Mouse (Mus musculus) heart, adult 8-10 months (tissue): ENCODE data around the gene Arhgap15. TPM values are rescaled to one million over a fixed set of nuclear protein-coding genes. Genes with fewer than 3 reads are reported as not detected.

Experiments
- DNase-seq: peaks from one replicate; pipeline ENCODE4 v3.0.0; 2022; ENCODE audit warnings: low spot score
- total RNA-seq, 4 experiments: library from RNA; stranded (reverse); gene quantifications; 2 replicates each; pipeline ENCODE4 v1.2.4; 2022

The Arhgap15 gene
- total RNA-seq, 4 experiments from 2014 or later: 0.41 to 1.1 (median 0.89) TPM

DNA sequence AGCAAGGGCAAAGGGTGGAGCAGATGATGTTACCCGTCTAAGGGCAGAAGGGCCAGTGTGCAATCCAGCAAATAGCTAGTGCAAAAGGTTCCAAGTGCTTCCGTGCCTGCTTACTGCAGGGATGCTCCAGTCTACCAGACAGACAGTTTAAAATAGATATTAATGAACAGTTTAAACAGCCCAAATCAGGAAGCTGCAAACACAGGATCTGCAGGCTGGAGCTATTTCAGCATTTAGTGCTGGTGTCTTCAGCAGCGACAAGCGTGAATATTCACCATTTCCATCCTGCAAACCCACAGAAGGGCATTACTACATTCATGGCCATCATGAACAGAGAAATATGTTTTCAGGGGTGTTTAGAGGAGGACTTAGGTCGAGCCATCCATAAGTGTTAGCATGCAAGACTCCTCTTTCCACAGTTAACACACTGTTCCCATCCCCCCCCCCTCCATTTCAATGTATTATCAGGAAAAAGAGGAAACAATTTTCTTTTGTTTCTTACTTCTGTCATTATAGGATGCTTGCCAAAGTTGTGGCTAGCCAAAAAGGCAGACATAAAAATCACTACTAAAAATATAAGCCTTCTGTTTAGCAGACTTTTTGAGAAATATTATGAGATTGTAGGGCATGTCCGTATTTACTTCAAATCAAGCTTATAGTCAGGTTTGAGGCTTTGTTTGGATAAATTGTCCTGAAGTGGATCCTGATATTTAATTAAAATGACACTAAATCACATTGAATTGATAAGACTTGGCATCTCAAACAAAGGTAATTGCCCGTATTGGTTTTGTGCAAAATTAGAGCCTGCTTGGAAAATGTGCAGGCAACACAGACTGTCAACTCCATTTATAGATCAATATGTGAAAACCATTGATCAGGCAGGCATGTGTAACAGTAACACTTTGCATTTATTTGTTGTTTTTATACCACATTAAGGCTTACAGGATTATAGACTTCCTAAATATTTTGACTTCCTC lies 35.4 kb downstream of the Arhgap15 start:
- peak; percentile 4 for DNase-seq

- no peak for DNase-seq
Observed at GRCm38 (mm10) chr2:43786101-43786500, 37.5 kb downstream of the Arhgap15 start.

- no peak for DNase-seq
Observed at GRCm38 (mm10) chr2:43787141-43787540, 38.5 kb downstream of the Arhgap15 start.

- DNase-seq: no peak
Observed at GRCm38 (mm10) chr2:43788484-43788883, 39.9 kb downstream of the Arhgap15 start.

DNA sequence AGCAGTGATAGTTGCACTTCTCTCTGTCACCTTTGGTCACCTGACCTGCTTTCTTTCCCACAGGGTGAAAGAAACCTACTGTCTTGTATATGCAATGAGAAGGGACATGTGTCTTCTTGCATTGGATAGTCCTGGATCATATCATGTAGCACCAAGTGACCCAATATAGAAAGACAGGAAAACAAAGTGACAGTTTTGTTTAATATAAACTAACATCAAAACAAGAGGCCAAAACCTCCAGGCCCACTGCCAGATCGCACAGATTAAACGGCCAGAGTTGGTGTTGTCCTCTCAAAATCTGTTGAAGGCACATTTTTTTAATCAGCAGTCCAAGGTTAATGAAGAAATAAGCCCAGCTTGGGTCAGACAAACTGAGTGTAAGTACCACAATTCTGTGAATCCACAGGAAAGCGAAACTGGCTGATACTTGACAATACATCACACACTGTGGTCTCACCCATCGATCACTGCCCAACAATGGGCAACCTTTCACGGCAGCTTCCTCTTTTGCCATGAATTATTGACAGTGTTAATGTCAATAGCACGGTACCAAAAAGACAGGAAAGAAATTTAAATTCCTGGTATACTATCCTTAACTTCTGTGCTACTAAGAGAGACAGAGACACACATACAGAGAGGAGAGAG lies 41.5 kb downstream of the Arhgap15 start:
- DNase-seq: no peak

DNA sequence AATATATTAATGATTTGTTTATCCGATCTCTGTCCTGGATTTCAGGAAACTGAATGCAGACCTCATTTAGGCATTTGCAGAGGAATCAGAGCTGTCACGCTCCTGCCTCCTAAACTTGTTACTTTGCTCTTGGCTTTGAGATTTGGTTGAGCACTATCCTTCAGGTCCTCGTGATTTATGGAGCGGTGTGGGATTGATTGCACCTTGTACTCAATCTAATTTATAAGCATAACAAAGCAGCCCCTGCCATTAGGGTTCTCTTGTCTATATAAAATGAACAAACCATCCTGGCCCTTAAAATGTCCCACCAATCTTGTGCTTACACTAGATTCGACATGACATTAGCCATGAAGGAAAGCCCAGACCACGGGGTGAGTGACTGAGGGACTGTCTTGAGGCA lies 43.0 kb downstream of the Arhgap15 start:
- DNase-seq: no peak

- DNase-seq: no peak
Observed at GRCm38 (mm10) chr2:43793105-43793504, 44.5 kb downstream of the Arhgap15 start.

GRCm38 (mm10) chr2:43794700-43795099 lies 46.1 kb downstream of the Arhgap15 start:
- no peak for DNase-seq

DNA sequence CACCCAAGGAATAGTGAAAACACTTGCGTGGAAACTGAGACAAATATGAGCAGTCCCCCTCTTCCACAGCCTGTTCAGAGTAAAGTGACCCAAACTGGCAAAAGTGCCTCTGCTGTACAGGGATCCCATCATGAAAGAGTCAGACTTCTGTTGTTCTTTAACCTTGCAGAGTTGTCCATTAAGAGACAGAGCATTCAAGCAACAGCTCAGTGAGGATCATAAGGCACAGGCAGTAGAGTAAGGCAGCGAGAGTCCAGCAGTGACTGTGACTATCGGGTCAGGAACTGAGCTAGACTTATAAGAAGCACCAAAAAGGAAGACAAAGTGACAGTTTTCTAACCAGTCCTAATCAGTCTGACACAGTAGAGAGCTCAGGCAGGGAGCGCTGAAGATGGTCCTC lies 47.8 kb downstream of the Arhgap15 start:
- DNase-seq: no peak

- DNase-seq: peak; percentile 54
Observed at GRCm38 (mm10) chr2:43805960-43806744, 57.5 kb downstream of the Arhgap15 start.

DNA sequence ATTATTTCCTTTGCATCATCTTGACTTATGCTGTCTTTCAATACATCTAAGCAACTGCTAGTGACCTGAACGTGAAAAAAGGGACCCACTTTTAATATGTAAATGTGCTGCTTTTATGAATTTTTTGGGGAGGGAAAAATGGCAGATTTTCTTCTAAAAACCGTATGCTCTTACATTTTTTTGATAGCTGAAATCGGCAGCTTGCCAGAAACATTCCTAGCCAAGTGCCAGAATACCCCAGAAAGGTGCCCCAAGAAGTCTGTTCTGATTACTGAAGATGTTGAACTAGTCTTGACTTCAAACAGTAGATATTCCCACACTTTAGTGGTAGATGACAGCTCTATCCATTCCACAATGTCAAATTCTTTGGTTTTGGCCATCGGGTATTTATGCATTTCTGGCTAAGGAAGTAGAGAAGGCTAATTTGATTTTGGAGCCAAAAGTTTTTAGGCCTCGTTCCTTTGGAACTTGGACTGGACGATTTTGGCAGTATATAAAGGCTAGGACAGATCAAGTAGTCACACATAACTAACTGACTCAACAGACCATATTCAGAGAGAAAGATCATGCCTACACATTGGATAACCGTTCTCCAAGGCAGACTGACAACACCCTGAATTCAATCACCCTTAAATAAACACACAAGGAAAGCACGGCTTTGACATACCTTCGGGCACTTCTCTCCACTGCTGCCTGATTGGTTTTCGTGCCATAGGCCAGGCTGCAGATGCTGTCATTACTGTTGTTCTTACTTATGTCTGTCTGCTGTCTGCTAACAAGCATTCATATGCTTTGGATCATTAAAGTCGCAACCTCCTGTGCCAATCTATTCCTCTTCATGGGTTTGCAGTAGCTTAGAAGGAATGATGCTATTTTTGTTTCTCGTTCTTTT lies 67.5 kb downstream of the Arhgap15 start:
- DNase-seq: no peak

- peak; percentile 24 for DNase-seq
Observed at GRCm38 (mm10) chr2:43816788-43817581, 68.4 kb downstream of the Arhgap15 start.

- DNase-seq: no peak
Observed at GRCm38 (mm10) chr2:43835931-43836330, 87.3 kb downstream of the Arhgap15 start.

- no peak for DNase-seq
Observed at GRCm38 (mm10) chr2:43841644-43842043, 93.0 kb downstream of the Arhgap15 start.

GRCm38 (mm10) chr2:43851195-43851594 lies 102.6 kb downstream of the Arhgap15 start:
- no peak for DNase-seq

GRCm38 (mm10) chr2:43862709-43863108 lies 114.1 kb downstream of the Arhgap15 start:
- DNase-seq: no peak

- DNase-seq: peak; percentile 66
Observed at GRCm38 (mm10) chr2:43902403-43902973, 153.9 kb downstream of the Arhgap15 start.

DNA sequence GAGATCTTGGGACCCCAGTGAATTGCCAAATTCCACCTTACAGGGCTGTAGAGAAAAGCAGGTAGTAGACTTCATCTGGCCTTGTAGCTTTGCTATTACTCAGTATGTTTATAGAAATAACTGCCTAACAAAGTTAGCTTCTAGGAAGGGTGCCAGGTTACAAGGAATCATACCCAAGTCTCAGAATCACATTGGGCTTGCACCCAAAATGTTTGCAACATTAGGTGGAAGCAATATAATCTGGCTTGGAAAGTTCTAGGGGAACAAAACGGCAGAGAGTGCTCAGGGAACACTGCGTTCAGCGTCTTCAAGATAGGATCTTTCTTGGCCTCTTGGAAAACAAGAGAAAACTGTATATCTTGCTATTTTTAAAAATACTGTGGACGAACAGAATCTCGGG lies 158.9 kb downstream of the Arhgap15 start:
- DNase-seq: peak; percentile 53

DNA sequence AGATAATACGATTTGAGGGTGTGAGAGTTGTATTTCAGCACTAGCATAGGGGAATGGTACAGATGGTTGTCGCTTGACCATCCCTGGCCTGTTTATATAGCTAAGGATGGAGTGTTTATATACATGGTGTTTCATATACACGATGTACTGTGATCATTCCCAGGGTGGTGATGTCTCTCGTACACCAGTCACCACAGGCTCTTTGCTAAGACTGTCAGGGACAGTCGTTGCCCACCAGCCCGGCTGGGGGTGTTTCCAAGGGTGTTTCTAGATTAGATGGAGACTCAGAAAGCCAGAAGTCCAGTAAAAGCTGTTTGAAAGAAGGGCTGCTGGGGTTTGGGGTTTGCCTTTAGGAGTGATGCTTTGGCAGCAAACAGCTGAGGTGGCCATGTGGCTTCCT lies 165.5 kb downstream of the Arhgap15 start:
- no peak for DNase-seq

- no peak for DNase-seq
Observed at GRCm38 (mm10) chr2:43923863-43924340, 175.3 kb downstream of the Arhgap15 start.
